Mouse (Mus musculus): Measurements from ENCODE around the gene Sbk3.
"Not testable (repeated sequence)": the region's sequence is repeated elsewhere in the genome, so short reads cannot be mapped to it uniquely, and the experiment has no call there.

Sbk3 gene

DNA sequence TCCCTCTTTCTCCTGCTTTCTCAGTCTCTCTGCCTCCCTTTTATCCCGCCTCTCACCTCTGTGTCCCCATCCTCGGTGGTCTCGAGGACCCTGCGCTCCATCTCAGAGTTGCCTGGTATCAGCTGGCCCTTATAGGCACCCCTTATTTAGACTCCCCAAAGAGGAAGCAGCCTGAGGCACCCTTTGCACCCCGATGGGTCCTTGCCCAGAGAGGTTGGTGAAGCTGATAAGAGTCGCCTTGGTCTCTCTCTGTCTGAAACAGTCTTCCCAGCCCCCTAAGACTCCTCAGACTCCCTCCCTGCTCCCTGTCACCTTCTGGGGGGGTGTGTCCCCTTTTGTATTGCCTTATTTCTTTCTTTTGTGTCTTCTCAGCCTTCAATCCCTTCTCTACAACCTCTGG lies at the start of gene Sbk3:
Gene Sbk3 (minus strand): TSS at position 101 of the 400 bp plus-strand sequence.
- DNase-seq (ENCODE audit: low spot score in 2 of 2), result no peak

DNA sequence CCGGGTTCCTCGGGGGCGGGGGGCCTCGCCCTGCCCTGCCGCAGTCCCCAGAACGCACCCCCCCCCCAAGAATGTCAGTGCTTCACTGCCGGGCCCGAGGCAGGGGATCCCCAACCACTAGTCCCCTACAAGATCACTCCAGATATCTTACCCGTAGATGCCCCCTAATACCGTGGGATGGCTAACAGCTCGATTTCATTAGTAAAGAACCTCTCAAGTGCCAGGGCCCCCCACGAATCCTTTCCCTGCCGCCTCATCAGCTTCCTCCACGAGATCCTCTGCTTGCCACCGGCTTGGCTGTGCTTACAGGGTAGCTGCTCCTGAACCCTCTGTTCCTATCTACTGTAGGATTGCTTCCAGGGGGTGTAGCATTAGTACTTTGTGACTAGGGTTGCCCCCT lies 49.7 kb upstream of the Sbk3 start:
- no peak for DNase-seq (ENCODE audit: low spot score in 2 of 2)

DNA sequence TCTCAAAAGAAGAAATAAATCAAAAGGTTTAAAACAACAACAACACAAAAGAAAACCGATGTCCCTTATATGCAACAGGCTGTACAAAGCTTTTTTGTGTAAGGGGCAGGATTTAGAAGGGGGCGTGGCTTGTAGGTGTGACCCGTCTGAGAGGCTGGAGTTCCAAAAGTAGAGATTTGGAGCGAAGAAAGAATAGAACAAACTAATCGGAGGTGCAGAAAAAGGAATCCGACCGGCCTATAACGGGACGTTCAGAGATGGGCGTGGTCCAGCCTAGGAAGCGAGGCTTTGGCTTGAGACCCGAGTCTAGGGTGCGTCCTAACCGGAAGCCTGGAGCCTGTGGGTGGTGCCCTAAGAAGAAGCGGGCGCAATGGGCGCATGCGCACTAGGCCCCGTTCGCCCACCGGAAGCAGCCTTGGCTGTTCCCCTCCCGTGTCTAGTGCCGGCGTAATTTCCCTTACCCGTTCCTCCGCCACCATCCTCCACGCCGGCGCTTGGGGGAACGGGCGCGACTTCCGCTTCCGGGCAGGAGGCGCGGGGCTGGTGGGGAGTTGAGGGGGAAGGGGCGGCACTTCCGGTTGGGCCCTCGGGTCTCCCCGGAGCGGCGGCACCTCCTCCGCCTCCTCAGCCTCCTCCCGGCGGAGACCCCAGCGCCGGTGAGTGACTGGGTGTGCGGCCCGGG lies 49.2 kb upstream of the Sbk3 start, which contains the start of the genes Zfp865 and Ccdc106:
Gene Zfp865 (plus strand): TSS at position 377 of the 682 bp plus-strand sequence.
Gene Ccdc106 (plus strand): TSS at position 554 of the 682 bp plus-strand sequence.
- peak; percentile 98 to 99 for DNase-seq (ENCODE audit: low spot score in 2 of 2)

DNA sequence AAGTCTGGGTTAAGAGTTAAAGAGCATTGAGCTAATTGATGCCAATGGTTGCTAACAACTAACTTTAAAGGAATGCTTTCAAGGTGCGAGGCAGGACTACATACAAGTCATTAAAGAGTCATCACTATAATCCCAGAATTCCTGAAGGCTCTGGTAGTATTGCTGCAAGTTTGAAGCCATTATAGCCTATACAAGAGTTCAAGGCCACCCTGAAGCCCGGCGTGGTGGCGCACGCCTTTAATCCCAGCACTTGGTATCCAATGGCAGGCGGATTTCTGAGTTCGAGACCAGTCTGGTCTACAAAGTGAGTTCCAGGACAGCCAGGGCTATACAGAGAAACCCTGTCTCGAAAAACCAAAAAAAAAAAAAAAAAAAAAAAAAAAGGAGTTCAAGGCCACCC lies 48.6 kb upstream of the Sbk3 start:
- not testable (repeated sequence) for DNase-seq (ENCODE audit: low spot score in 2 of 2)

DNA sequence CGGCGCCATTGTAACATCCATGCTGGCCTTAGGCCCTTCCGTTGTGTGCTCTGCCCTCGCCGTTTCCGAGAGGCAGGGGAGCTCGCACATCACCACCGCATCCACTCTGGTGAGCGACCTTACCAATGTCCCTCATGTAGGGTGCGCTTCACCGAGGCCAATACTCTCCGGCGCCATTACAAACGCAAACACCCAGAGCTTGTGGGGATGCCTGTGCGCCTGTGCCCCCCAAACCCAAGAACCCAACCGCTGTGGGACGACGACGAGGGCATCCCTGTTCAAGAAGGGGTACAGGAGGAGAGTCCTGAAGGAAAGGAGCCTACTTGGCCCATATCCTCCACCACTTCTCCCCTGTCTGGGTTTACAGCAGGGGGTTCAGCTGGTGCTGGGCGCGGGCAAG lies 47.0 kb upstream of the Sbk3 start:
- DNase-seq (ENCODE audit: low spot score in 2 of 2), result no peak

DNA sequence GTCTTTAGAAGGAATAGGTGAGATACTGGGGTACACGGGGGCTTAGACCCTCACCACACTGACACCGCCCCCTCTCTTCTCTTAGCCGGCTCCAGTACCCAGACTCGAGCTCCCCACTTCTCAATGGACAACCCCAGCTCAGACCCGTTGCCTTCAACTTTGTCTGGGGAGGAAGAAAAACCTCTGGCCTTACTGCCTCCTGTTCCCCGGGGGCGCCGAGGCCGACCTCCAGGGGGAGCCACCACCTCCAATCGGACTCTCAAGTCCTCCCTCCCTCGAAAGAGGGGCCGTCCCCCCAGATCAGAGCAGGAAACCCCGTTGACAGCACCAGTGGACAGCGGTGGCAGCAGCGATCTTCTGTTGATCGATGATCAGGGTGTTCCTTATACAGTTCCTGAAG lies 46.4 kb upstream of the Sbk3 start:
- no peak for DNase-seq (ENCODE audit: low spot score in 2 of 2)

DNA sequence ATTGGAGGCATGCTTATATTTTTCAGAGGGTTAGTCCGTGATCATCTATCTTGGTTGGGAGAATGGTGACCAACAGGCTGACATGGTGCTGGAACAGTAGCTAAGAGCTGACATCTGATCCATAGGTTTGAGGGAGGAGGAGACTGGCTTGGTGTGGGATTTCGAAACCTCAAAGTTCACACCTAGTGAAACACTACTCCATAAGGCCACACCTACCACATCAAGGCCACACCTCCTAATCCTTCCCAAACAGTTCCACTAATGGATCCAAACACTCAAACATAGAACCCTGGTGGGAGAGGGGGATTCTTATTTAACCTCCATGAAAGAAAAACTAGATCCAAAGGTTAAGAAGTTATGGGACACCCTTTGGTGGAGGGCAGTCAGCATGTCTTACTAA lies 46.0 kb upstream of the Sbk3 start:
- DNase-seq (ENCODE audit: low spot score in 2 of 2), result no peak

DNA sequence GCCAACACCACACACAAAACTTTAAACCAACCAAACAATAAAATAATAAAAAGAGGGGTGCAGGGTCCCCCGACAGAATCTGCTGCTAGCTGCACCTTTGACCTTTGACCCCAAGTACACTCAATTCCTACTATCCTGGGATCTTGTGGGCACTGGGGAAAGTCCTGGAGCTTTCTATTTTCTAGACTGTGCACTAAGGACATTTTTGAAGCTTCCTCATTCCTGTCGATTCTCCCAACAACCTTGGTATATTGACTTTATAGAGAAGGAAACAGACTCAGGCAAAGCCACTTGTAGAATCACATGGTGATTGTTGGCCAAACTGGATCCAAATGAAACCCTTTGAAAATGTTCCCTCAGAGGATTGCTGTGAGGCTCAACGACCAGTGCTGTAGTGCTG lies 45.1 kb upstream of the Sbk3 start:
- no peak for DNase-seq (ENCODE audit: low spot score in 2 of 2)

DNA sequence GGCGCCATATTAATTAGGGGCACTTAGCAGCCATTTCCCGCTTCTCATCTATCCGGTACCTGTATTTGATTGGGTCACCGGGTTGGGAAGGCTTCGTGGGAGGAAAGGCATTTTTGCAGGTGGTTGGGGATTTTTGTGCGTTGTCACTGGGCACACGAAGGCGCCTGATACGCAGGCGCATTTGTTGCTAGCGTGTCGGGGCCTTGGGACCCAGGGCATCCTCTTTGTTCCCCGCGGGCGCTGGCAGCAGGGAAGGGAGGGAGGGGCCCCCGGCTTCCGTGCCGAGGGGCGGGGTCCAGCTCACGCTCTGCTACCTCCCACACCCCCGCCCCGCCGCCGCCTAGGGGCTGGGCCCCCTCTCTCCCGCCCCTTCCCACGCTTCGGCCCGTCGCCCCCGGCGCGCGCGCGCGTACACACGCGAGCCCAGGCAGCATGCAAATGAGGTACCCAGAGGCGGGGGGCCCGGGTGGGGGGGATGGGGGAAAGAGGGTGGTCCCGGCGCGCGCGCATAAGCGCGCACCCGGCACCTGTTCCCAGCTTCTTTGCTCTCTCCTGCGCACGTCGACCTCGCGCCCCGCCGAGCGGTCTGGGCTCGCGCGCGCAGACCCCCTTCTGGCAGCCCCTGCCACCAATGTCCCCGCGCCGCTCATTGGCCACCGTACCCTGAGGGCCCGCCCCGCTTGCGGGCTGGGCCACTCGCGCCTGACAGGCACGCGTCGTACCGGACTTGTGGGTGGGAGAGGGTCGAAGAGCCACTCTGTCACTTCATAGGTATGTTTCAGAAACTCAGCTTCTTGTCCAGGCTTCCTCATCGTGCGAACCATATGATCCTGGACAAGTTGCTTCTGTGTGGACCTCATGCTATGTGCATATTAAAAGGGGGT lies 44.4 kb upstream of the Sbk3 start, which contains the start of gene Gm44973:
Gene Gm44973 (plus strand): TSS at position 379 of the 884 bp plus-strand sequence.
- peak; percentile 92 for DNase-seq (ENCODE audit: low spot score in 2 of 2)

DNA sequence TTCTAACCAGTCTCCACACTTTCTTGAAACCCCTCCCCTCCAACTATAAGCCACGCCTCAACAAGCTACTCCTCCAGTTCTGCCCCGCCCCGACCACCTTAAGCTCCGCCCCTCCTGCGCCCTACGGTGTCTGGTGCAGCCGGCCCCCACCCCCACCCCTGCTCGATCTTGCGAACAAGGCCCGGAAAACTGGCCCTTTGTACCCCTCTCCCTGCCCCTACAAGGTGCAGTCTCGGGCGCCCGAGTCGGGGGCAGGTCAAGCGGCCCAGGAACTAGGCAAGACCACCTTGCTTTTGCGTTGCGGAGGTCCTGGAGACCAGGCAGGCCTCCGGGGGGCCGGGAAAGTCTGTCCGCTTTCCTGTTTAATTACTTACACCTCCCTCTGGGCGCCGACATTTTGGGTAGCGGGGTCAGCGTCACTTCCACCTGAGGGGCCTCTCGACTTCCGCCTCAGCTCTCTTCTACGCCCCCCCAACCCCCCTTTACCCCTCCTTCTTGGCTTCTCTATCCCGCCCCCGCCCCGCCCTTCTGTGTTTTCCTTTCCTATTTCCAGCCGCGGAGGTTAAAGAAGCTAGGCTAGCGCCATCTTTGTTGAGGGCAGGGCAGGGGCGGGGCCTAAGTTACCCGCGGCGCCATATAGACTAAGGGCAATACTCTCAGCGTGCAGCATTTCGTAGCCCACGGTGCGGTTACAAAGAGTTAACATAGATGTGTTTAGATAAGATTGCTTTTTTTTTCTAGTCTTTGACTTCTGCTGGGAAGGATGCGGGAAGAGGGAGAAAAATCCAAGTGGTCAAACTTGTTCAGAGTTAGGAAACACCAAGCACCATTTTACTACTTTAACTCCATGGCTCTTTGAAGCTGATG lies 43.5 kb upstream of the Sbk3 start, which contains the start of the genes Zfp524 and Fiz1:
Gene Zfp524 (plus strand): TSS at position 165 of the 867 bp plus-strand sequence.
Gene Fiz1 (minus strand): TSS at position 447 of the 867 bp plus-strand sequence.
- DNase-seq (ENCODE audit: low spot score in 2 of 2), result peak; percentile 91 to 98

DNA sequence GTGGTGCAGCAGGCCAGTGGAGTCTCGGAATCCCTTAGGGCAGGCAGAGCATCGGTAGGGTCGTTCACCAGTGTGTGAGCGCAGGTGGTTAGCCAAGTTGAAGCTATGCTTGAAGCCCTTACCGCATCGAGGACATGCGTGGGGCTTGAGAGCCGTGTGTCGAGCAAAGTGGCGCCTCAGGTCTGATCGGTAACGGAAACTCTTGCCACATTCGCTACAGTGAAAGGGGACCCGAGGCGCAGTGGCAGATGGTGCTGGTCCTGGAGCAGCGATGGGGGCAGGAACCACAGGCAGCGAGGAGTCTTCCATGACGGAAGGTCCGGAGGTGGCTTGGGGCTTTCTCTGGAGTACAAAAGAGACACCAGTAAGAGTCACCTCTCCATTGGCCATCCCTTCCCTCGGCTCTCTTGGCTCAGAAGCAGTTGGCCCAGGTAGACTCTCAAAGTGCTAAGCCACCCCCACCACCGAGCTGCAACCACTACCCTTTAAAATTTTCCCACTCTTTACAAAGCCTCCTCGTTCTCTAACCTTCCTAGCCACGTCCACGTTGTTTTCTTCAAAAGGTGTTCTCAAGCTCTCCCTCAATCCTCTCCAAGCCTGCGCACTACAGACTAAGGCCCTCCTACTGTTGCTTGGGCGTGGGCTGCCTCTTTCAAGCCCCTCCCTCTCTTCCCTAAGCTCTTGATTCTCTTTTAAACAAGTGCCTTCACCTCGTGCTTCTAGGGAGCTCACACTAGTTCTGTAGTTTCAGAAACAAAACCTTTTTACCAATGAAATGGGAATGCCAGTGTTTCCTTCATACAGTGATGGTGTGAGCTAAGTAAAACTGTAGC lies 41.9 kb upstream of the Sbk3 start:
- DNase-seq (ENCODE audit: low spot score in 2 of 2), result no peak

DNA sequence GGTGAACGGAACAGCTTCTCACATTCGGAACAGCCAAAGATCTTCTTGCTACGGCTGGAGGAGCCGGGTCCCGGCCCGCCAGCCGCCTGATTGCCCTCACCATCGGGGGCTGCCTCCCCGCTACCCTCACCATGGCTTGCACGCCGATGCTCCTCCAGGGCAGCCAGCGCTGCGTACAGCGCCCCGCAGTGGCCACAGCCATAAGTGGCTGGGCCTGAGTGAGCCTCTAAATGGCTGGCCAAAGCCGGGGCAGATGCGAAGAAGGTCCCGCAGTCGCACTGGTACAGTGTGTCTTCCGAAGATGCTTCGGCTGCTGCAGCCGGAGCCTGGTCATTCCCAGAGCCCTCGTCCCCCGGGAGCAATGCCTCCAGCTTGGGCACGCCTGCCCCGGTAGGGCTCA lies 37.3 kb upstream of the Sbk3 start:
- no peak for DNase-seq (ENCODE audit: low spot score in 2 of 2)

DNA sequence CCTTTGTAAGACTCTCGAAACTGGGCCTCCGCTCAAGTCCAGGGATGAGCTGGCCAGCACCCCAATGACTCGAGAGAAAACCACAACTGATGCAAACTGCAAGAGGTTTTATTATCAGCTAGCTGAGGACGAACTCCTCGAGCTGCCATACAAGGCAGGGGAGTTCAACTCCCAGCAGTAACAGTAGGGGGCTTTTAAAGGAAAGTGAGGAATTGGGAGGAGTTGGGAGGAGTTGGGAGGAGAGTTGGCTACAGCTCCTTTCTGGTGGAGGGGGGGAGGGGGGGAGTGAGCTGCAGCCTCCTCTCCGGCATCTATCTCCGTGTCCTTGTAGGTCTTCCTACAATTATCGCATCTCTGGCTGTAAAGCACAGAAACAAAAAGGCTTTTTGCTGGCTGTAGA lies 31.9 kb upstream of the Sbk3 start:
- not testable (repeated sequence) for DNase-seq (ENCODE audit: low spot score in 2 of 2)

DNA sequence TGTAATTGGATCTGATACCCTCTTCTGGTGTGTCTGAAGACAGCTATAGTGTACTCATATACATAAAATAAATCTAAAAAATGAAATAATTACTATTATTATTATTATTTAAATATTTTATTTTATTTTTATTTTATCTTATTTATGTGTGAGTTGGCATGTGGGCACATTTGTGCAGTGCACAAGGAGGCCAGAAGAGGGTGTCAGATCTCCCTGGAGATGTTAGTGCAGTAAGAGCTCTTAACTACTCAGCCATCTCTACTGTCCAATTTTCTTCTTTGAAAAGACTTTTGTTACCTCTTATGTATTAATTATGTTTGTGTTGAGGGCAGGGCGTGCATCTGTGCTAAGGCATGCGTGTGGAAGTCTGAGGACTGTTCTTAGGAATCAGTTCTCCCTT lies 28.9 kb upstream of the Sbk3 start:
- no peak for DNase-seq (ENCODE audit: low spot score in 2 of 2)

DNA sequence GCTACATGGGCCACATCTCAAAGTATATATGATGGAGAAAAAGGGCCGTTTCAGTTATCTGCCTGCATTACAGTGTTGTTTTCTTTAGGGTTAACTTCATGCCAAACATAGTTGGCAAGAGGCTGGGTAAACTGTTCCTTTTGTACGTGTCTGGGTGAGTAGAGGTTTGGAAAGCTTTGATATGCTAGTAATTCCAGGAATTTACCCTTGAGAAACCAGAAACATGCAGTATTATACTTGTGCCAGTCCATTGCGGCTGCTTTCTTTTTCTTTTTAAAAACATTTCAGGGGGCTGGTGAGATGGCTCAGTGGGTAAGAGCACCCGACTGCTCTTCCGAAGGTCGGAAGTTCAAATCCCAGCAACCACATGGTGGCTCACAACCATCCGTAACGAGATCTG lies 26.0 kb upstream of the Sbk3 start:
- no peak for DNase-seq (ENCODE audit: low spot score in 2 of 2)

DNA sequence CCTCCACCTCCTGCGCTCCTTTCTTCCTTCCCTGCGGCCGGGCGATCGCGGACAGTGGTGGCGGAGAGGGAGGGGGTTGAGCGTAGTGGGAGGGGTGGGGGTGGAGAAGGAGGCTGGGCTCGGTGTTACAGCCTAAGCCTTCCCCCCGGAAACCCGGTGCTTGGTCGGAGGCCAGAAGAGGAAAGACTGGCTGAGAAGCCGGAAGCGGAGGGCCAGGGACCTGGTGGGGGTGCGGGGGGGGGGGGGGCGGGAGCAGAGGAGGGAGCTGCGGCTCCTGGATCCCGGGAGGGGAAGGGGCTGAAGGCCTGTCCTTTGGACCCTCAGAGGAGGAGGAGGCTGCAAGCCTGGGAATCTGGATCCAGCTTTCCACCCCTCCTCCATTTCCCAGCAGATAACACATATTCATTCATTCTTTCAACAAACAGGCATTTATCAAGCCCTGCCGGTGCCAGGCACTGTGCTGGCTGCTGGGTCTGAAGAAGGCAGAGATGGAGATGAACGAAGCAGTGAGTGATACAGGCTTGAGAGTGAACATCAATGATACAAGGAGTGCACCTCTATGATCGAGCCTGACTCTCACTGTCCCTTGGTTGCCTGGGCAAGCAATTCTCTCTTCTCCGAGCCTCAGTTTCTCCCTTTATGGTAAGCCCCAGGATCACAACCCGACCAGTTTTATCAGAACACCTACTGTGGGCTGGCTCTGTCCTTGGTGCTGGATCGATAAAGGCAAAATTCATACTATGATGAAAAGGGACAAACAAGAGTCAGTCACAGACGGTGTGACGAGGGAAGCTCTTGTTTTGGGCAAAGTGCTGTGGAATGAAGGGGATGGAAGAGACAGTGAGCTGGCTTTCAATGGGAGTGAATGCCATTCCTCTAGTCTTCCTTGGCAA lies 25.3 kb upstream of the Sbk3 start, which contains the start of gene Zfp579:
Gene Zfp579 (minus strand): TSS at position 156 of the 893 bp plus-strand sequence.
- DNase-seq (ENCODE audit: low spot score in 2 of 2), result peak; percentile 59 to 93

DNA sequence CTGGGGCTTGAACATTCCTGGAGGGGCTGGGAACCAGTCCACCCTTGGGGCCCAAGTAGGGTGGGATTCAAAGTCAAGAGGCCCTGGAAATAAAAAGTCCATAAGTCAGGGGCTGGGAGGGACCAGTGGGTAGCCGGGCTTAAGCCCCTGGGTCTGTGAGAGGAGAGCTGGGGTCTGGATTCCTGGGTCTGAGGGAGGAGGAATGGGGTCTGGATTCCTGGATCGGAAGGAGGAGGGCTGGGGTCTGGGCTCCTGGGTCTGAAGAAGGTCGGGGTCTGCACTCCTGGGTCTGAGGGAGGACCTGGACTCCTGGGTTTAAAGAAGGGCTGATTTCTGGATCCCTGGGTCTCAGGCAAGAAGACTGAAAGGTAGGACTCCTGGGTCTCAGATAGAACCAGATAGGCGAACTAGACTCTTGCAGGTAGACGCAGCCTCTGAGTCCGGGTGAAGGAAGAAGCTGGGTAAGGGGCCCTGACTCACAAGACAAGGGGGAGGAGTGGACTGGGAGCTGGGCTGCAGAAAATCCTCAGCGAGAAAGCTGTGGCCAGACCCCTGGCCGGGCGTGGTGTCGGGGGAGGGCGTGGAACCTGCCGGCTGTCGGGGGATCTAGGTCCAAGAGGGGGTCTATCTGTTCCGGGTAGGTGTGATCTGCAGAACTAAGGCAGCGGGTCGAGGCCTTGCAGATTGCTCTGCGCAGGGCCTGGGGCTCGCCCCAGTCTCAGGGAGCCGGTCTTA lies 24.5 kb upstream of the Sbk3 start:
- no peak for DNase-seq (ENCODE audit: low spot score in 2 of 2)

DNA sequence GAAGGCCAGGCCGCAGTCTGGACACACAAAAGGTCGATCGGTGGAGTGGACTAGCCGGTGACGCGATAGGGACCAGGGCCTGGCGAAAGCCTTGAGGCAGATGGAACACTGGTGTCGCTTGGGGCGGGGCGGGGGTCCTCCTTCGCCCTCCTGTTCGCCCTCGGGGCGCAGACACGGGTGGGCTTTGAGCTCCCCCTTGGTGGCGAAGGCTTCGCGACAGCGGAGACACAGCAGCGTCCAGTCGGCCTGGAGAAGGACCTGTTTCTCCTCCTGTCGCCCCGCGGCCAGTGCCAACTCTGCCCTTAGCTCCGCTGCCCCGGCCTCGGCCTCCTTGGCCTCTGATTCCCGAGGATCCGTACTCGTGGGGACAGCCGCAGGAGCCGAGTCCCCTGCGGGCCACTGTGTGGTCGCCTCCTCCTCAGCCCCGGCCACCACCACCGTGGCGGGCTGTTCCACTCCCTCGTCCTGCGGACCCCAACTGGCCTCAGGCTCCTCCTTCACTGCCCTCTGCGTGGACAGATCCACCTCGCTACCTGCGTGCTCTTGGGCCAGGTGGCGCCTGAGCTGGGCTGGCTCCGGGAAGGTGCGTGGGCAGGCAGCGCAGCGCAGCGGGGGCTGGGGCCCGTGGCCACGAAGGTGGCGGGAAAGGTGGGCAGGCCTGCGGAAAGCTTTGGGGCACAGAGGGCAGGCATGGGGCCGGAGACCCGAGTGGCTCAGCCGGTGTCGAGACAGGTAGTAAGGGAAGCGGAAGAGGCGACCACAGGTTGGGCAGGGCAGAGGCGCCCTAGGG lies 23.2 kb upstream of the Sbk3 start:
- no peak for DNase-seq (ENCODE audit: low spot score in 2 of 2)

All from left cerebral cortex, adult 9 months (tissue).